Mouse (Mus musculus) C2C12 (cell line): Measurements from ENCODE around the gene Dnmt1. TPM values are rescaled to one million over a fixed set of nuclear protein-coding genes. Genes with fewer than 3 reads are reported as not detected.

ENCODE experiments used
- H3K27me3 ChIP-seq: one replicate; pipeline ENCODE4 v1.6.1; 2011; ENCODE audit not compliant: control insufficient read depth, insufficient read depth, insufficient read length
- H3K36me3 ChIP-seq: one replicate; pipeline ENCODE4 v1.6.1; 2011; ENCODE audit not compliant: control insufficient read depth, insufficient read depth
- H3K4me3 ChIP-seq: one replicate; pipeline ENCODE4 v1.5.1; 2011; ENCODE audit warnings: mild to moderate bottlenecking, control low read depth; ENCODE audit not compliant: poor library complexity, insufficient read depth, severe bottlenecking
- H3K79me2 ChIP-seq: one replicate; pipeline ENCODE4 v1.6.1; 2011; ENCODE audit not compliant: control insufficient read depth, insufficient read depth
- H3K79me3 ChIP-seq: one replicate; pipeline ENCODE4 v1.6.1; 2011; ENCODE audit warnings: low read depth, control low read depth
- H3ac ChIP-seq: one replicate; pipeline ENCODE3; 2011; ENCODE audit warnings: low read depth; ENCODE audit not compliant: control insufficient read depth, insufficient read length
- CEBPB ChIP-seq: IDR thresholded peaks from one replicate; pipeline ENCODE4 v1.6.1; 2011; ENCODE audit warnings: low read depth, mild to moderate bottlenecking, control low read depth, moderate library complexity
- CTCF ChIP-seq: IDR thresholded peaks from one replicate; pipeline ENCODE4 v1.5.1; 2011; ENCODE audit not compliant: control insufficient read depth, insufficient read depth, insufficient read length
- FOSL1 ChIP-seq: IDR thresholded peaks from one replicate; pipeline ENCODE4 v1.8.0; 2011; ENCODE audit warnings: mild to moderate bottlenecking, low read length; ENCODE audit not compliant: poor library complexity, insufficient read depth, severe bottlenecking
- MAX ChIP-seq: IDR thresholded peaks from one replicate; pipeline ENCODE4 v1.6.1; 2011; ENCODE audit warnings: mild to moderate bottlenecking, control low read depth
- MYOD1 ChIP-seq: IDR thresholded peaks from one replicate; pipeline ENCODE4 v1.6.1; 2011; ENCODE audit warnings: low read depth; ENCODE audit not compliant: control insufficient read depth, insufficient read length
- MYOG ChIP-seq: IDR thresholded peaks from one replicate; pipeline ENCODE4 v1.6.1; 2011; ENCODE audit not compliant: control insufficient read depth, insufficient read length; ENCODE audit errors: extremely low read depth
- USF1 ChIP-seq: IDR thresholded peaks from one replicate; pipeline ENCODE4 v1.6.1; 2011; ENCODE audit warnings: low read depth, mild to moderate bottlenecking, control low read depth, moderate library complexity
- polyA plus RNA-seq: library from polyadenylated mRNA; unstranded; fragments of >200 nt; fragmentation: generic; extraction: Trizol; gene quantifications from one replicate; pipeline ENCODE4 v1.2.1, GENCODE M21; 2012; ENCODE audit warnings: missing spikeins

The Dnmt1 gene
- polyA plus RNA-seq, 1 experiment: 69.7 TPM

- no peak for TF ChIP-seq MYOG
- TF ChIP-seq CEBPB: no peak
- no peak for TF ChIP-seq MYOD1
- no peak for TF ChIP-seq MAX
- TF ChIP-seq FOSL1: no peak
- peak overlapping the region; percentile 95 for H3ac ChIP-seq
- no peaks in the 10 kb centered on the region for H3K27me3 ChIP-seq
- H3K36me3 ChIP-seq: peaks cover 15% of the 10 kb centered on the region
- peaks cover 53% of the 10 kb centered on the region for H3K79me2 ChIP-seq
- H3K79me3 ChIP-seq: peaks cover 47% of the 10 kb centered on the region
- peak overlapping the region; percentile 57 for H3K4me3 ChIP-seq
These were observed 7.6 kb downstream of the Dnmt1 start for GRCm38 (mm10) chr9:20951966-20952519.

GRCm38 (mm10) chr9:20951441-20951840 is 8.2 kb downstream of the Dnmt1 start:
- Histone ChIP-seq H3K36me3 (peaks cover 15% of the 10 kb centered on the region), H3K4me3 (peak overlapping the region; percentile 57), H3K79me2 (peaks cover 59% of the 10 kb centered on the region), H3K27me3 (no peaks in the 10 kb centered on the region), H3K79me3 (peaks cover 53% of the 10 kb centered on the region), H3ac (peak overlapping the region; percentile 34)
- peak; percentile 84 for TF ChIP-seq MAX
- TF ChIP-seq FOSL1: no peak

GRCm38 (mm10) chr9:20950419-20950818 is 9.3 kb downstream of the Dnmt1 start:
- TF ChIP-seq FOSL1 (no peak), USF1 (no peak), MAX (no peak), CTCF (no peak), CEBPB (no peak), MYOG (no peak), MYOD1 (no peak)
- Histone ChIP-seq H3K4me3 (no peak overlapping the region), H3K79me2 (peaks cover 69% of the 10 kb centered on the region), H3K79me3 (peaks cover 64% of the 10 kb centered on the region), H3K36me3 (peaks cover 15% of the 10 kb centered on the region), H3K27me3 (no peaks in the 10 kb centered on the region), H3ac (no peak overlapping the region)

GRCm38 (mm10) chr9:20946066-20946880 is 13.4 kb downstream of the Dnmt1 start:
- Histone ChIP-seq H3ac (no peak overlapping the region), H3K36me3 (peaks cover 32% of the 10 kb centered on the region), H3K79me2 (peaks cover 100% of the 10 kb centered on the region), H3K79me3 (peaks cover 96% of the 10 kb centered on the region), H3K4me3 (no peak overlapping the region), H3K27me3 (no peaks in the 10 kb centered on the region)
- TF ChIP-seq USF1 (no peak), CTCF (no peak), MAX (no peak), FOSL1 (no peak)

GRCm38 (mm10) chr9:20944697-20945370 is 14.9 kb downstream of the Dnmt1 start:
- H3K27me3 ChIP-seq: no peaks in the 10 kb centered on the region
- H3ac ChIP-seq: no peak overlapping the region
- no peak overlapping the region for H3K4me3 ChIP-seq
- H3K79me3 ChIP-seq: peaks cover 91% of the 10 kb centered on the region
- TF ChIP-seq CTCF (no peak), MYOD1 (peak; percentile 82), FOSL1 (no peak), MAX (no peak), MYOG (no peak), CEBPB (peak; percentile 66), USF1 (peak; percentile 86)
- peaks cover 36% of the 10 kb centered on the region for H3K36me3 ChIP-seq
- H3K79me2 ChIP-seq: peaks cover 99% of the 10 kb centered on the region

- TF ChIP-seq MYOD1 (no peak), FOSL1 (no peak), USF1 (no peak), CEBPB (no peak), MYOG (no peak), CTCF (no peak), MAX (no peak)
- no peak overlapping the region for H3K4me3 ChIP-seq
- H3K79me3 ChIP-seq: peaks cover 83% of the 10 kb centered on the region
- H3K27me3 ChIP-seq: no peaks in the 10 kb centered on the region
- H3K36me3 ChIP-seq: peaks cover 45% of the 10 kb centered on the region
- H3ac ChIP-seq: no peak overlapping the region
- peaks cover 98% of the 10 kb centered on the region for H3K79me2 ChIP-seq
These were observed 15.8 kb downstream of the Dnmt1 start for GRCm38 (mm10) chr9:20943911-20944310.
